Mouse (Mus musculus) kidney, postnatal 0 days (tissue): ENCODE measurements at regions not wholly inside any gene's neighbourhood (a gene's known extent, or its start where the extent isn't known, plus 50 kb on each side); places are given as distances from the start of the nearest gene placed in this dataset.

Experiments
- ATAC-seq: fragments of 200-750 bp; cut with Nextera tagmentation; replicated peaks from 2 replicates; pipeline ENCODE4 v1.8.0; 2017; ENCODE audit warnings: low read depth, moderate number of reproducible peaks, moderate TSS enrichment, moderate library complexity; ENCODE audit not compliant: low FRiP score
- DNase-seq: peaks from one replicate; pipeline ENCODE4 v3.0.0-alpha.2; 2016; ENCODE audit warnings: low spot score
- H3K27ac ChIP-seq: fragments of 300-500 bp; sonication (generic); 2 replicates; pipeline ENCODE4 v1.5.1; 2014; ENCODE audit warnings: mild to moderate bottlenecking
- H3K27me3 ChIP-seq: fragments of 300-500 bp; sonication (generic); 2 replicates; pipeline ENCODE4 v1.6.1; 2014; ENCODE audit warnings: low read length, mixed read lengths; ENCODE audit not compliant: insufficient read depth
- H3K36me3 ChIP-seq: fragments of 300-500 bp; sonication (generic); 2 replicates; pipeline ENCODE4 v1.6.1; 2014; ENCODE audit warnings: low read length, mixed read lengths; ENCODE audit not compliant: insufficient read depth
- H3K4me1 ChIP-seq: fragments of 300-500 bp; sonication (generic); replicated peaks from 2 replicates; pipeline ENCODE4 v1.6.1; 2014; ENCODE audit warnings: antibody characterized with exemption, low read length, mixed read lengths; ENCODE audit not compliant: insufficient read depth
- H3K4me2 ChIP-seq: fragments of 300-500 bp; sonication (generic); 2 replicates; pipeline ENCODE4 v1.6.1; 2014; ENCODE audit warnings: mild to moderate bottlenecking, low read length, moderate library complexity, mixed read lengths
- H3K4me3 ChIP-seq: fragments of 300-500 bp; sonication (generic); replicated peaks from 2 replicates; pipeline ENCODE4 v1.5.1; 2014; ENCODE audit warnings: low read depth, low read length
- H3K9ac ChIP-seq: fragments of 300-500 bp; sonication (generic); 2 replicates; pipeline ENCODE4 v1.6.1; 2014; ENCODE audit warnings: low read depth, low read length
- H3K9me3 ChIP-seq: fragments of 300-500 bp; sonication (generic); replicated peaks from 2 replicates; pipeline ENCODE4 v1.6.1; 2016; ENCODE audit warnings: low read length, inconsistent platforms, mixed read lengths
- CTCF ChIP-seq: IDR thresholded peaks from 2 replicates; pipeline ENCODE4 v1.5.1; 2016; ENCODE audit warnings: antibody characterized with exemption, low read depth, mild to moderate bottlenecking, moderate library complexity
- WGBS: fragments of 180-500 bp; shearing (Covaris S2); extraction: QIAGEN DNeasy Blood & Tissue Kit; methylation state at CpG from one replicate; pipeline ENCODE4 v1.1.7; 2014; 5-methylcytosine and 5-hydroxymethylcytosine counted together

- H3K27ac ChIP-seq = no peak overlapping the region
- DNase-seq (no peak), ATAC-seq (no peak)
- TF ChIP-seq CTCF = no peak
- no peak overlapping the region for H3K4me2 ChIP-seq
- no peaks in the 10 kb centered on the region for H3K36me3 ChIP-seq
- no peaks in the 10 kb centered on the region for H3K27me3 ChIP-seq
- H3K9ac ChIP-seq = no peak overlapping the region
- no peak overlapping the region for H3K4me3 ChIP-seq
- H3K4me1 ChIP-seq = 0 out of 2 replicates have a peak, but pooled peaks cover 5% of the 10 kb centered on the region
- 74% methylated on average over 3 of the region's 3 CpGs for WGBS
- no peaks in the 10 kb centered on the region for H3K9me3 ChIP-seq
Observed at GRCm38 (mm10) chr19:56001428-56001827, 259.8 kb downstream of the Tcf7l2 start.

- Histone ChIP-seq H3K9ac (no peak overlapping the region), H3K27ac (no peak overlapping the region), H3K4me3 (no peak overlapping the region), H3K4me1 (no peaks in the 10 kb centered on the region), H3K9me3 (no peaks in the 10 kb centered on the region), H3K4me2 (no peak overlapping the region), H3K27me3 (no peaks in the 10 kb centered on the region), H3K36me3 (no peaks in the 10 kb centered on the region)
- ATAC-seq (no peak), DNase-seq (no peak)
- TF ChIP-seq CTCF = no peak
- 46% methylated on average over 6 of the region's 6 CpGs for WGBS
Observed at GRCm38 (mm10) chr19:56005886-56006285, 264.3 kb downstream of the Tcf7l2 start.

- Histone ChIP-seq H3K4me3 (no peak overlapping the region), H3K27me3 (no peaks in the 10 kb centered on the region), H3K9ac (no peak overlapping the region), H3K4me1 (no peaks in the 10 kb centered on the region), H3K27ac (no peak overlapping the region), H3K36me3 (no peaks in the 10 kb centered on the region), H3K9me3 (no peaks in the 10 kb centered on the region), H3K4me2 (no peak overlapping the region)
- 0 out of 2 replicates have a peak, but pooled peaks have one; percentile 24 for TF ChIP-seq CTCF
- DNase-seq (no peak), ATAC-seq (no peak)
- 96% methylated on average over 5 of the region's 5 CpGs for WGBS
Observed at GRCm38 (mm10) chr19:56007433-56007832, 265.8 kb downstream of the Tcf7l2 start.

GRCm38 (mm10) chr19:56010766-56011165 lies 269.1 kb downstream of the Tcf7l2 start:
- Histone ChIP-seq H3K9ac (no peak overlapping the region), H3K27me3 (no peaks in the 10 kb centered on the region), H3K27ac (no peak overlapping the region), H3K4me1 (no peaks in the 10 kb centered on the region), H3K4me2 (no peak overlapping the region), H3K36me3 (no peaks in the 10 kb centered on the region), H3K4me3 (no peak overlapping the region), H3K9me3 (no peaks in the 10 kb centered on the region)
- DNase-seq = no peak
- ATAC-seq = no peak
- 91% methylated on average over 7 of the region's 7 CpGs for WGBS
- TF ChIP-seq CTCF = no peak

- no peaks in the 10 kb centered on the region for H3K9me3 ChIP-seq
- no peak overlapping the region for H3K9ac ChIP-seq
- no peaks in the 10 kb centered on the region for H3K36me3 ChIP-seq
- H3K4me1 ChIP-seq = no peaks in the 10 kb centered on the region
- no peak for DNase-seq
- no peak for ATAC-seq
- no peak for TF ChIP-seq CTCF
- no peak overlapping the region for H3K4me3 ChIP-seq
- H3K27ac ChIP-seq = no peak overlapping the region
- H3K27me3 ChIP-seq = no peaks in the 10 kb centered on the region
- H3K4me2 ChIP-seq = no peak overlapping the region
Observed at GRCm38 (mm10) chr19:56011292-56011691, 269.7 kb downstream of the Tcf7l2 start.

- Histone ChIP-seq H3K4me2 (no peak overlapping the region), H3K36me3 (no peaks in the 10 kb centered on the region), H3K4me1 (no peaks in the 10 kb centered on the region), H3K9ac (no peak overlapping the region), H3K4me3 (no peak overlapping the region), H3K27ac (no peak overlapping the region; the same call in 1 of the 2 replicates), H3K27me3 (no peaks in the 10 kb centered on the region), H3K9me3 (no peaks in the 10 kb centered on the region)
- no peak for TF ChIP-seq CTCF
- 86% methylated on average over 4 of the region's 4 CpGs for whole genome bisulfite sequencing
- ATAC-seq = no peak
- no peak for DNase-seq
Observed at GRCm38 (mm10) chr19:56016548-56017346, 270.2 kb upstream of the Habp2 start.
